Mouse (Mus musculus): ENCODE data around the gene Hoxa2. TPM values are rescaled to one million over a fixed set of nuclear protein-coding genes. Genes with fewer than 3 reads are reported as not detected.

Gene Hoxa2
- total RNA-seq, 2 experiments from 2014 or later = 0.96 to 1.3 TPM

- peak in 1 of 2 experiments; percentile 17 for DNase-seq (ENCODE audit: low spot score in 2 of 2)
These were observed 15.6 kb upstream of the Hoxa2 start for GRCm38 (mm10) chr6:52180213-52180710.

- DNase-seq (ENCODE audit: low spot score in 2 of 2) = peak in 1 of 2 experiments; percentile 17
These were observed 15.1 kb upstream of the Hoxa2 start for GRCm38 (mm10) chr6:52179690-52180089.

GRCm38 (mm10) chr6:52178918-52179665, 14.5 kb upstream of the Hoxa2 start:
- DNase-seq (ENCODE audit: low spot score in 2 of 2) = peak in 1 of 2 experiments; percentile 15

- no peak for DNase-seq (ENCODE audit: low spot score in 2 of 2)
These were observed 13.2 kb upstream of the Hoxa2 start for GRCm38 (mm10) chr6:52177806-52178205.

- DNase-seq (ENCODE audit: low spot score in 2 of 2) = no peak
These were observed 12.6 kb upstream of the Hoxa2 start, which contains the start of gene 5730596B20Rik for GRCm38 (mm10) chr6:52177061-52177735. TSS of gene 5730596B20Rik (plus strand) at chr6:52177498.

- no peak for DNase-seq (ENCODE audit: low spot score in 2 of 2)
These were observed 11.8 kb upstream of the Hoxa2 start for GRCm38 (mm10) chr6:52176391-52176790.

GRCm38 (mm10) chr6:52175864-52176263, 11.2 kb upstream of the Hoxa2 start:
- DNase-seq (ENCODE audit: low spot score in 2 of 2) = peak in 1 of 2 experiments; percentile 51

GRCm38 (mm10) chr6:52174968-52175751, 10.5 kb upstream of the Hoxa2 start:
- DNase-seq (ENCODE audit: low spot score in 2 of 2) = no peak

- no peak for DNase-seq (ENCODE audit: low spot score in 2 of 2)
These were observed 9.0 kb upstream of the Hoxa2 start for GRCm38 (mm10) chr6:52173648-52174047.

- DNase-seq (ENCODE audit: low spot score in 2 of 2) = peak; percentile 89
These were observed 7.9 kb upstream of the Hoxa2 start for GRCm38 (mm10) chr6:52172501-52172900.

GRCm38 (mm10) chr6:52171938-52172337, 7.3 kb upstream of the Hoxa2 start:
- DNase-seq (ENCODE audit: low spot score in 2 of 2) = no peak

GRCm38 (mm10) chr6:52171331-52171730, 6.7 kb upstream of the Hoxa2 start:
- no peak for DNase-seq (ENCODE audit: low spot score in 2 of 2)

GRCm38 (mm10) chr6:52170898-52171223, 6.2 kb upstream of the Hoxa2 start:
- DNase-seq (ENCODE audit: low spot score in 2 of 2) = no peak

GRCm38 (mm10) chr6:52170166-52170897, 5.7 kb upstream of the Hoxa2 start:
- DNase-seq (ENCODE audit: low spot score in 2 of 2) = no peak

GRCm38 (mm10) chr6:52169499-52170165, 5.0 kb upstream of the Hoxa2 start:
- no peak for DNase-seq (ENCODE audit: low spot score in 2 of 2)

GRCm38 (mm10) chr6:52168191-52169055, 3.8 kb upstream of the Hoxa2 start:
- no peak for DNase-seq (ENCODE audit: low spot score in 2 of 2)

- no peak for DNase-seq (ENCODE audit: low spot score in 2 of 2)
These were observed 3.1 kb upstream of the Hoxa2 start for GRCm38 (mm10) chr6:52167736-52168161.

- no peak for DNase-seq (ENCODE audit: low spot score in 2 of 2)
These were observed 2.5 kb upstream of the Hoxa2 start for GRCm38 (mm10) chr6:52167176-52167575.

GRCm38 (mm10) chr6:52166431-52167077, 1.9 kb upstream of the Hoxa2 start:
- no peak for DNase-seq (ENCODE audit: low spot score in 2 of 2)

All from adrenal gland, adult 18-20 months (tissue).